In the genomic region with DNA sequence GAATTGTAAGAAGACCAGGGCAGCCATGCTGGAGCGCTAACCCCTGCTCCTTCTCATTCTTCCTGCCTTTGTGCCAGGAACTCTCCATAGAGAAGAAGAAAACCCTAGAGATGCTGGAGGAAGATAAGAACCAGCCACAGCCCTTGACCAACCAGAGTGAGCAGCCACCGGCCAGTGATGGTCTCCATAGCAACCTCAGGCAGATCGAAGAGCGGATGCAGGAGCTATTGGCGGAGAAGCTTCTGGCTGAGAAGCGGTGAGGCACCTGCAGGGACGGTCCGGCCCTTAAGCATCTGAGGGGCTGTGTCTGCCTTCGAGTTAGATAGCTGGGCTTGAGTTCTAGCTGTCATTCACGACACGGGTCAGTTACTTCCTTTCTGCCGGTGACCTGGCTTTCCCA, we compare ENCODE assay signal across 32 mouse cellular contexts. TPM values are rescaled to one million over a fixed set of nuclear protein-coding genes. Genes with fewer than 3 reads are reported as not detected.
DNase-seq lines count a peak whose midpoint lies in the region; ATAC-seq and TF ChIP-seq lines count a peak whose summit lies in the region.
"Had no signal": no experiment of that assay in that cellular context is flagged by ENCODE, and none has a peak within 500 bp of the region (broad histone marks: within the 10 kb centered on the region; RNA-seq: fewer than 3 reads in every experiment).

No protein-coding gene starts in this region.

- no peak overlapping the region for H3K4me2 ChIP-seq in hindbrain, postnatal 0 days (ENCODE audit: low read depth, low read length)
- no peak overlapping the region for H3K4me2 ChIP-seq in hindbrain, embryonic 13.5 days
- peak overlapping the region; percentile 33 for H3K4me2 ChIP-seq in midbrain, embryonic 16.5 days (ENCODE audit: low read length)
- H3K4me2 ChIP-seq: embryonic facial prominence, embryonic 15.5 days; forebrain, embryonic 12.5 days; heart, embryonic 13.5 days; neural tube, embryonic 15.5 days had no signal

- H3K27ac ChIP-seq in hindbrain, postnatal 0 days, result no peak overlapping the region
- H3K27ac ChIP-seq in hindbrain, embryonic 13.5 days, result no peak overlapping the region
- H3K27ac ChIP-seq in testis, adult 2 months (ENCODE audit: control insufficient read depth, insufficient read depth, low read depth, low read length), result no peak overlapping the region
- H3K27ac ChIP-seq in midbrain, embryonic 16.5 days (ENCODE audit: low read length), result no peak overlapping the region
- H3K27ac ChIP-seq: embryonic facial prominence, embryonic 10.5 days; embryonic facial prominence, embryonic 15.5 days; forebrain, embryonic 12.5 days; heart, embryonic 13.5 days; kidney, postnatal 0 days; liver, embryonic 14.5 days; macrophage; neural tube, embryonic 15.5 days had no signal

- H3K9me3 ChIP-seq in hindbrain, postnatal 0 days (ENCODE audit: low read length), result no peaks in the 10 kb centered on the region
- H3K9me3 ChIP-seq in hindbrain, embryonic 13.5 days, result no peaks in the 10 kb centered on the region
- no peaks in the 10 kb centered on the region for H3K9me3 ChIP-seq in midbrain, embryonic 16.5 days (replicated peaks; ENCODE audit: control insufficient read depth, low read length, poor library complexity, severe bottlenecking)
- H3K9me3 ChIP-seq: embryonic facial prominence, embryonic 10.5 days; embryonic facial prominence, embryonic 15.5 days; forebrain, embryonic 12.5 days; heart, embryonic 13.5 days; neural tube, embryonic 15.5 days had no signal

- TF ChIP-seq POLR2A in testis, adult 2 months (IDR thresholded peaks at IDR 0.05; ENCODE audit: control insufficient read depth, low read depth, low read length), result no peak

- TF ChIP-seq CTCF in hindbrain, postnatal 0 days (IDR thresholded peaks at IDR 0.05; ENCODE audit: low read depth), result no peak
- no peak for TF ChIP-seq CTCF in testis, adult 2 months (IDR thresholded peaks at IDR 0.05; ENCODE audit: control insufficient read depth, insufficient read depth, insufficient replicate concordance, low read depth, low read length)

- peak; percentile 27 for DNase-seq in hindbrain, postnatal 0 days (ENCODE audit: low spot score)
- DNase-seq in testis, postnatal 10 days (ENCODE audit: low spot score), result no peak
- peak; percentile 27 for DNase-seq in MN1 (ENCODE audit: low spot score)
- no peak for DNase-seq in cerebellum, adult 11 months
- DNase-seq: adrenal gland, adult 8-10 months; cerebellum, adult 11-12 months; cerebellum, postnatal 10 days; forebrain, postnatal 0 days; heart, postnatal 10 days; kidney, adult 2 months; layer of hippocampus, adult 9-11 months; liver; lung, adult 2 months; lung, postnatal 10 days had no signal

- no peak overlapping the region for H3K9ac ChIP-seq in hindbrain, postnatal 0 days (replicated peaks; ENCODE audit: low read length)
- no peak overlapping the region for H3K9ac ChIP-seq in hindbrain, embryonic 13.5 days
- no peak overlapping the region for H3K9ac ChIP-seq in midbrain, embryonic 16.5 days (ENCODE audit: low read depth, low read length)
- H3K9ac ChIP-seq: embryonic facial prominence, embryonic 15.5 days; forebrain, embryonic 12.5 days; forebrain, postnatal 0 days; heart, embryonic 13.5 days; liver, embryonic 14.5 days; neural tube, embryonic 15.5 days had no signal

- ATAC-seq in hindbrain, postnatal 0 days, result no peak
- no peak for ATAC-seq in hindbrain, embryonic 13.5 days (ENCODE audit: low FRiP score)
- no peak for ATAC-seq in midbrain, embryonic 16.5 days
- ATAC-seq in inflammation-experienced regulatory T-cells, adult 6 months, result no peak
- ATAC-seq: CD4-positive, CD25-positive, alpha-beta regulatory T cell, adult 4 months; forebrain, postnatal 0 days had no signal

- no peaks in the 10 kb centered on the region for H3K4me1 ChIP-seq in hindbrain, postnatal 0 days (ENCODE audit: insufficient read depth, low read length)
- H3K4me1 ChIP-seq in hindbrain, embryonic 13.5 days (replicated peaks), result peaks cover 4% of the 10 kb centered on the region; the same call in 1 of the 2 replicates
- peaks cover 18% of the 10 kb centered on the region for H3K4me1 ChIP-seq in testis, adult 2 months (ENCODE audit: control insufficient read depth, insufficient read depth, low read length)
- H3K4me1 ChIP-seq in midbrain, embryonic 16.5 days (ENCODE audit: control insufficient read depth, insufficient read depth, low read length), result peaks cover 4% of the 10 kb centered on the region; the same call in 1 of the 2 replicates
- H3K4me1 ChIP-seq: embryonic facial prominence, embryonic 15.5 days; forebrain, embryonic 12.5 days had no signal

- no peak overlapping the region for H3K4me3 ChIP-seq in hindbrain, postnatal 0 days (ENCODE audit: low read length)
- no peak overlapping the region for H3K4me3 ChIP-seq in hindbrain, embryonic 13.5 days
- H3K4me3 ChIP-seq in testis, adult 2 months (ENCODE audit: control insufficient read depth, low read depth, low read length), result peak overlapping the region; percentile 59
- H3K4me3 ChIP-seq in midbrain, embryonic 16.5 days (ENCODE audit: low read depth, low read length), result no peak overlapping the region
- H3K4me3 ChIP-seq: embryonic facial prominence, embryonic 10.5 days; embryonic facial prominence, embryonic 15.5 days; forebrain, embryonic 12.5 days; heart, embryonic 13.5 days; neural tube, embryonic 15.5 days had no signal

- no peaks in the 10 kb centered on the region for H3K27me3 ChIP-seq in hindbrain, postnatal 0 days (ENCODE audit: insufficient read depth, low read length)
- H3K27me3 ChIP-seq in hindbrain, embryonic 13.5 days, result peaks cover 6% of the 10 kb centered on the region
- H3K27me3 ChIP-seq in testis, adult 2 months (ENCODE audit: control insufficient read depth, insufficient read depth, low read length), result no peaks in the 10 kb centered on the region
- H3K27me3 ChIP-seq in midbrain, embryonic 16.5 days (ENCODE audit: control insufficient read depth, insufficient read depth, low read depth, low read length), result no peaks in the 10 kb centered on the region
- H3K27me3 ChIP-seq: embryonic facial prominence, embryonic 15.5 days; neural tube, embryonic 15.5 days had no signal

- 32% methylated on average over 12 of the region's 12 CpGs for WGBS in hindbrain, postnatal 0 days
- WGBS in hindbrain, embryonic 13.5 days, result 55% methylated on average over 12 of the region's 12 CpGs
- 42% methylated on average over 12 of the region's 12 CpGs for WGBS in midbrain, embryonic 16.5 days

- no peaks in the 10 kb centered on the region for H3K36me3 ChIP-seq in hindbrain, postnatal 0 days (ENCODE audit: insufficient read depth, low read length)
- no peaks in the 10 kb centered on the region for H3K36me3 ChIP-seq in hindbrain, embryonic 13.5 days
- H3K36me3 ChIP-seq in testis, adult 2 months (ENCODE audit: control insufficient read depth, insufficient read depth, low read length), result no peaks in the 10 kb centered on the region
- no peaks in the 10 kb centered on the region for H3K36me3 ChIP-seq in midbrain, embryonic 16.5 days (ENCODE audit: control insufficient read depth, insufficient read depth, low read length)
- H3K36me3 ChIP-seq: embryonic facial prominence, embryonic 10.5 days; embryonic facial prominence, embryonic 15.5 days; forebrain, embryonic 12.5 days; heart, embryonic 13.5 days; neural tube, embryonic 15.5 days had no signal

RNA-seq across cellular contexts. Expression of a gene that starts 28.1 kb away (rescaled TPM):
- total RNA-seq in hindbrain, postnatal 0 days (2014; rRNA removed), result 7.1 and 9.8 TPM in 2 replicates
- 6.6 and 7.2 TPM in 2 replicates for polyA plus RNA-seq in hindbrain, postnatal 0 days (2015; fragmentation: Nextera tagmentation; extraction: Ambion mirVana)
- 3.1 and 3.2 TPM in 2 replicates for polyA plus RNA-seq in hindbrain, embryonic 13.5 days (2015; fragmentation: Nextera tagmentation; extraction: Ambion mirVana)
- polyA plus RNA-seq in testis, adult 2 months (2012; rRNA removed), result 6.9 and 7.6 TPM in 2 replicates
- polyA plus RNA-seq in midbrain, embryonic 16.5 days (2015; fragmentation: Nextera tagmentation; extraction: Ambion mirVana), result 3.0 and 3.9 TPM in 2 replicates
- polyA plus RNA-seq in inflammation-experienced regulatory T-cells, adult 6 months (2017; shearing (Covaris generic)), result 1 to 10 TPM in 2 of 3 experiments, not detected in 1; 1.5 to 2.4 TPM
- total RNA-seq: common myeloid progenitor, adult 5-6 weeks; hematopoietic stem cell, adult 5-6 weeks; megakaryocyte-erythroid progenitor cell, adult 5-6 weeks had no signal
- polyA plus RNA-seq: limb, embryonic 11.5 days; macrophage had no signal

RNA-seq across cellular contexts. Expression of a gene that starts 40.0 kb away (rescaled TPM):
- 18.6 and 23.7 TPM in 2 replicates for total RNA-seq in hindbrain, postnatal 0 days (2014; rRNA removed)
- polyA plus RNA-seq in hindbrain, postnatal 0 days (2015; fragmentation: Nextera tagmentation; extraction: Ambion mirVana), result 1.8 and 2.0 TPM in 2 replicates
- polyA plus RNA-seq in hindbrain, embryonic 13.5 days (2015; fragmentation: Nextera tagmentation; extraction: Ambion mirVana), result 3.8 and 4.0 TPM in 2 replicates
- 0.05 TPM in 2 replicates for polyA plus RNA-seq in testis, adult 2 months (2012; rRNA removed)
- 3.8 and 3.9 TPM in 2 replicates for polyA plus RNA-seq in midbrain, embryonic 16.5 days (2015; fragmentation: Nextera tagmentation; extraction: Ambion mirVana)
- polyA plus RNA-seq in inflammation-experienced regulatory T-cells, adult 6 months (2017; shearing (Covaris generic)), result not detected
- total RNA-seq: gastrocnemius, adult 8-10 months; hematopoietic stem cell, adult 5-6 weeks; megakaryocyte-erythroid progenitor cell, adult 5-6 weeks had no signal
- polyA plus RNA-seq: CD4-positive, CD25-positive, alpha-beta regulatory T cell, adult 4 months; heart, embryonic 13.5 days; kidney, adult 2 months; liver, embryonic 14.5 days; lung, adult 2 months; macrophage had no signal

Comparison
In these comparisons a context has a peak if more than half of its experiments do, and no peak if none do; other contexts are left out.
1. DNase-seq: peak in hindbrain, postnatal 0 days (single experiment) and MN1 (single experiment); none in testis, postnatal 10 days (single experiment) and cerebellum, adult 11 months (single experiment).